Mouse (Mus musculus) C2C12 (cell line): ENCODE data around the gene Ceacam20. TPM values are rescaled to one million over a fixed set of nuclear protein-coding genes. Genes with fewer than 3 reads are reported as not detected.
A peak's percentile ranks its signal among the peaks of the same experiment; 100 is the strongest.

Experiments
- H3K27me3 ChIP-seq: one replicate; pipeline ENCODE4 v1.6.1; 2011; ENCODE audit not compliant: control insufficient read depth, insufficient read depth, insufficient read length
- H3K36me3 ChIP-seq: one replicate; pipeline ENCODE4 v1.6.1; 2011; ENCODE audit not compliant: control insufficient read depth, insufficient read depth
- H3K4me3 ChIP-seq: one replicate; pipeline ENCODE4 v1.5.1; 2011; ENCODE audit warnings: mild to moderate bottlenecking, control low read depth; ENCODE audit not compliant: poor library complexity, insufficient read depth, severe bottlenecking
- H3K79me2 ChIP-seq: one replicate; pipeline ENCODE4 v1.6.1; 2011; ENCODE audit not compliant: control insufficient read depth, insufficient read depth
- H3K79me3 ChIP-seq: one replicate; pipeline ENCODE4 v1.6.1; 2011; ENCODE audit warnings: low read depth, control low read depth
- H3ac ChIP-seq: one replicate; pipeline ENCODE3; 2011; ENCODE audit warnings: low read depth; ENCODE audit not compliant: control insufficient read depth, insufficient read length
- CEBPB ChIP-seq: IDR thresholded peaks from one replicate; pipeline ENCODE4 v1.6.1; 2011; ENCODE audit warnings: low read depth, mild to moderate bottlenecking, control low read depth, moderate library complexity
- CTCF ChIP-seq: IDR thresholded peaks from one replicate; pipeline ENCODE4 v1.5.1; 2011; ENCODE audit not compliant: control insufficient read depth, insufficient read depth, insufficient read length
- FOSL1 ChIP-seq: IDR thresholded peaks from one replicate; pipeline ENCODE4 v1.8.0; 2011; ENCODE audit warnings: mild to moderate bottlenecking, low read length; ENCODE audit not compliant: poor library complexity, insufficient read depth, severe bottlenecking
- MAX ChIP-seq: IDR thresholded peaks from one replicate; pipeline ENCODE4 v1.6.1; 2011; ENCODE audit warnings: mild to moderate bottlenecking, control low read depth
- MYOD1 ChIP-seq: IDR thresholded peaks from one replicate; pipeline ENCODE4 v1.6.1; 2011; ENCODE audit warnings: low read depth; ENCODE audit not compliant: control insufficient read depth, insufficient read length
- MYOG ChIP-seq: IDR thresholded peaks from one replicate; pipeline ENCODE4 v1.6.1; 2011; ENCODE audit not compliant: control insufficient read depth, insufficient read length; ENCODE audit errors: extremely low read depth
- USF1 ChIP-seq: IDR thresholded peaks from one replicate; pipeline ENCODE4 v1.6.1; 2011; ENCODE audit warnings: low read depth, mild to moderate bottlenecking, control low read depth, moderate library complexity
- polyA plus RNA-seq: library from polyadenylated mRNA; unstranded; fragments of >200 nt; fragmentation: generic; extraction: Trizol; gene quantifications from one replicate; pipeline ENCODE4 v1.2.1, GENCODE M21; 2012; ENCODE audit warnings: missing spikeins

The Ceacam20 gene
- polyA plus RNA-seq, 1 experiment: not detected

DNA sequence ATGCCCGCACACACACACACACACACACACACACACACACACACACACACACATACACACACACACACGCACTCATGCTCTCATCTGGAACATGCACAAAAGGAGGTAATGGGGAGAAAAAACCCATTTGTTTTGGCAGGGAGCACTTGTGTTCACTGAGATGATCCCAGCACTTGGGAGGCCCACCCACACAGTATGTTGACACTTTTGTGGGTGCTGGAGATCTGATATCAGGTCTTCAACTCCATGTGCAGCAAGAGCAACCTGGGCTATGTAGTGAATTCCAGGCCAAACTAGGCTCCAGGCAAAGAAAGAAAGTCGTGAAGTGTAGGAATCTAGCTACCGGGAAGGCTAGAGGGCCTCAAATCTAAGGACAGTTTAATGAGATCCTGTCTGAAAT, 9.4 kb upstream of the Ceacam20 start:
- Histone ChIP-seq H3ac (no peak overlapping the region), H3K36me3 (no peaks in the 10 kb centered on the region), H3K27me3 (no peaks in the 10 kb centered on the region), H3K4me3 (no peak overlapping the region), H3K79me3 (no peaks in the 10 kb centered on the region), H3K79me2 (no peaks in the 10 kb centered on the region)
- TF ChIP-seq FOSL1: no peak
- no peak for TF ChIP-seq CEBPB
- no peak for TF ChIP-seq MYOG
- TF ChIP-seq MAX: no peak
- no peak for TF ChIP-seq USF1
- TF ChIP-seq CTCF: no peak
- TF ChIP-seq MYOD1: no peak

GRCm38 (mm10) chr7:19956341-19956781, 8.9 kb upstream of the Ceacam20 start:
- TF ChIP-seq CTCF: peak; percentile 71
- no peak for TF ChIP-seq USF1
- no peaks in the 10 kb centered on the region for H3K79me2 ChIP-seq

GRCm38 (mm10) chr7:19962423-19962822, 2.8 kb upstream of the Ceacam20 start:
- TF ChIP-seq USF1 (no peak), MYOG (no peak), CTCF (no peak), FOSL1 (no peak), MYOD1 (no peak), CEBPB (no peak), MAX (no peak)
- H3K79me3 ChIP-seq: no peaks in the 10 kb centered on the region
- no peaks in the 10 kb centered on the region for H3K36me3 ChIP-seq
- no peak overlapping the region for H3ac ChIP-seq
- no peak overlapping the region for H3K4me3 ChIP-seq
- H3K79me2 ChIP-seq: no peaks in the 10 kb centered on the region
- H3K27me3 ChIP-seq: peaks cover 3% of the 10 kb centered on the region

More at GRCm38 (mm10) chr7:19956341-19956781, 8.9 kb upstream of the Ceacam20 start:
- Histone ChIP-seq H3K27me3 (no peaks in the 10 kb centered on the region), H3ac (no peak overlapping the region), H3K4me3 (no peak overlapping the region), H3K36me3 (no peaks in the 10 kb centered on the region), H3K79me3 (no peaks in the 10 kb centered on the region)

- peaks cover 3% of the 10 kb centered on the region for H3K27me3 ChIP-seq
- no peaks in the 10 kb centered on the region for H3K79me3 ChIP-seq
- H3K79me2 ChIP-seq: no peaks in the 10 kb centered on the region
- H3K36me3 ChIP-seq: no peaks in the 10 kb centered on the region
- TF ChIP-seq MAX: no peak
- no peak for TF ChIP-seq MYOG
- no peak for TF ChIP-seq USF1
- no peak overlapping the region for H3K4me3 ChIP-seq
- H3ac ChIP-seq: no peak overlapping the region
Observed at GRCm38 (mm10) chr7:19969106-19969505, 3.9 kb downstream of the Ceacam20 start.

DNA sequence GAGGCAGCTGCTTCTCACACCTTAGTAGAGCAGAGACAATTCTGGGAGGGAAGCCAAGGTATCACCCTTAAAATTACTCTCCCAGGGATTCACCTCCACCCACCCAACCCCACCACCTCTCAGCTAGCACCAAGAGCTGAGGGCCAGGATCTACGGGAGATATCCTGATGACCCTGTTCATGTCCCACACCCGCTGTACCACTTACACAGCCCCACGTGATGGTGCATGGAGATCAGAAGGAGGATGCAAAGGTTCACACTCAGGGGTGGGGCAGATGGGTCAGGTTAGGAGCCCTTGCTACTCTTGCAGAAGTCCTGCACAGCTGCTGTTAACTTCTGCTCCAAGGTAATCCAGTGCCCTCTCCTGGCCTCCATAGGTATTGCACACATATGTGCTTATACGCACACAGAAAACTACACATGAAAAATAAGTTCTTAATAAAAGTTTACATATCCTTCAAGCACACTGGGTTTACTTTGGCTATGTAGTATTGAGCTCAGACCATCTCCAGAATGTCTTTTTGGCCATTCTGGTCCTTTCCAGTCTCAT, 4.4 kb downstream of the Ceacam20 start:
- H3K4me3 ChIP-seq: no peak overlapping the region

DNA sequence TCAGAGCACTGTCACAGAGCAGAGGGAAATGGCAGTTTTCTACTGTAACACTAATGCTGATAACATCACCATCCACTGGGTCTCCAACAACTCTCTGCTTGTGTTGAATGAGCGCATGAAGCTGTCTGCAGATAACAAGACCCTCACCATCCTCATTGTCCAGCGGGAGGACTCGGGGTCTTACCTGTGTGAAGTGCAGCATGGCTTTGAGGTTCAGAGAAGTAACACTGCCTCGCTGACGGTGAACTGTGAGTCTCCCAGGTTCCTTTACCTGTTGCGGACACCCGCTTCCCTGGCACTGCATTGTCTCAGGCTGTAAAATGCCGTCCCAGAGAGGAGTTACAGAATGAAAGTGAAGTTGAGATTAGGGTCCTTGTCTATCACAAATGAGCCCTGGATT, 5.0 kb downstream of the Ceacam20 start:
- Histone ChIP-seq H3K36me3 (no peaks in the 10 kb centered on the region), H3K79me2 (no peaks in the 10 kb centered on the region), H3K4me3 (no peak overlapping the region), H3K27me3 (peaks cover 2% of the 10 kb centered on the region), H3ac (no peak overlapping the region), H3K79me3 (no peaks in the 10 kb centered on the region)
- no peak for TF ChIP-seq CEBPB

More for the DNA sequence above, 4.4 kb downstream of the Ceacam20 start:
- H3K79me3 ChIP-seq: no peaks in the 10 kb centered on the region
- TF ChIP-seq USF1: no peak
- no peak for TF ChIP-seq CTCF
- no peak for TF ChIP-seq CEBPB
- no peak for TF ChIP-seq FOSL1
- TF ChIP-seq MYOG: no peak
- no peak for TF ChIP-seq MAX
- TF ChIP-seq MYOD1: no peak
- H3K27me3 ChIP-seq: peaks cover 3% of the 10 kb centered on the region
- H3K79me2 ChIP-seq: no peaks in the 10 kb centered on the region
- no peak overlapping the region for H3ac ChIP-seq
- H3K36me3 ChIP-seq: no peaks in the 10 kb centered on the region
